Mouse (Mus musculus) cerebellum, adult 11 months (tissue): Measurements from ENCODE around the gene Cul5.

Experiments
- DNase-seq: peaks from one replicate; pipeline ENCODE4 v3.0.0; 2022

Gene Cul5

DNA sequence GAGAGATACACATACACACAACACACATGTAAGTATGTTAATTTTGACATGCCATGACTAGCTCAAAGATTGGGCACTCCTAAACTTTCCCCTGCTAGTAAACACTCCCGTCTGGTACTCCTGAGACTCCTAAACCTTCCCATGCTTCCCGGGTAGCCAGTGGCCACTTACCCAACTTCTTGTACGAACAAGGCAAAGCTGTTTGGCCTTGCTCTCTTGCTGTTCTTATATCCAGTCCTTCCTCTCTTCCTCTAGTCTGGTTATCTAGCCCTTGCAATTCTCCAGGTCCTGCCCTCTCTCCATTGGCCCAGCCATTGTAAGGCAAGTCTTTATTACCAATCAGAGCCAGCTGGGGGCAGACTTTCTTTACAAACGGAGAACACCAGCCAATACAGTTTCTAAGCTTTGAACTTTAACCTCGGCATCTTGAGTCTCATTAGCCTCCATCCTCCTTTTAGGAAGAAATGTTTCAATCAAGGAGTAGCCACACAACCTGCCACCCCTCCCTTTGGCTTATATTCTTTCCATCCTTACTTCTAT is at the start of gene Cul5:
Gene Cul5, minus strand, starts transcription at position 335 of the 540 bp plus-strand sequence.
- DNase-seq: no peak

DNA sequence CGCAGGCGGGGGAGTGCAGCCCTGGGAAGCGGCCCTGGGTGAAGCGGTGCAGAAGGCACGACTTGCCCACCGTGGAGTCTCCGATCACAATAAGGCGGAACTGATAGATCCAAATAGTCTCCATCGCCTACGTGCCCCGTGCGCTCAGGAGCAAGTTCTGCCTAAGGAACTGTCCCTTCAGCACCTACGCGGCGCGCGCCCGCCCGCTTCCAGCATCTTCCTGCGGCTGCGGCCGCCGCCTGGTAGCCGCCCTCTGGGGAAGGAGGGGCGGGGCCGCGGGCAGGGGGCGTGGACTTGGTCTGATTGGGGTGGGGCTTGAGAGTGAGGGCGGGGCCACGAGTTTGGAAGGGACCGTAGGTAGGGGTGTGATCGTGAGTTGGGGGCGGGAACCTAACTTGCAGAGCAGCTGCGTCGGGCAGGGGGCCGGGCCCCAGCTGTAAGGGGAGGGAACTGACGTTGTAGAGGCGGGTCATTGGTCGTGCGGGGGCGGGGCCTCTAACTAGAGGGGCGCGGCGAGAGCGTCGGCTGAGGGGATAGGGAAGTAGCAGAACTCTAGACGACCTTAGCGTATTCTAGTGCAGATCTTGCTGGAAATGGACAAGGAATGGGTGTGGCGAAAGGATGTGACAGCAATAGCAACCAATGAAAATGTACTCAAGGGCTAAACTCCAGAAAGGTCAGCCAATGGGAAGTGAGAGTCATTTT is 36.3 kb upstream of the Cul5 start, which contains the start of gene Rab39:
Gene Rab39, minus strand, starts transcription at position 241 of the 705 bp plus-strand sequence.
- peak; percentile 20 for DNase-seq

DNA sequence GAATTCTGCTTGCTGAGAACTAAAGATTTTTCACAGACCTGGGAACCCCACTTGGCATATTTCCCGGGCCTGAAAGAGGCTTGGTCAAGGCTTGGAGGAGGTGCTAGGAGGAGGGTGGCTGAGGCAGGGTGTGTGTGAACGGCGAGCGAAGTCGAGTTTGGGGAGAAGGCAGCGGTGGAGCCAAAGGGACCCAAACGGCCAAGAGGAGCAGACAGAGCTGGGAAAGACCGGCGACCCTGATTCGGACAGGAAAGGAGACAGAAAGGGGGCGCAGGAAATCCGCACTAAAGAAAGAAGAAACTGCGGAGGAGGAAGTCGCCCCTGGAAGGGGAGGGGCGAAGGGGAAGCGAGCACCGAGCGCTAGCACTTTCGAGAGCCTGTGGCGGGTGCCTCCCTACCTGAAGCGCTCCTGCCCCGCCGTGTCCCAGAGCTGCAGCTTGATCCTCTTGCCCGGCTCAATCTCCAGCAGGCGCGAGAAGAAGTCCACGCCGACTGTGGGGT is 35.7 kb upstream of the Cul5 start:
- DNase-seq: no peak

DNA sequence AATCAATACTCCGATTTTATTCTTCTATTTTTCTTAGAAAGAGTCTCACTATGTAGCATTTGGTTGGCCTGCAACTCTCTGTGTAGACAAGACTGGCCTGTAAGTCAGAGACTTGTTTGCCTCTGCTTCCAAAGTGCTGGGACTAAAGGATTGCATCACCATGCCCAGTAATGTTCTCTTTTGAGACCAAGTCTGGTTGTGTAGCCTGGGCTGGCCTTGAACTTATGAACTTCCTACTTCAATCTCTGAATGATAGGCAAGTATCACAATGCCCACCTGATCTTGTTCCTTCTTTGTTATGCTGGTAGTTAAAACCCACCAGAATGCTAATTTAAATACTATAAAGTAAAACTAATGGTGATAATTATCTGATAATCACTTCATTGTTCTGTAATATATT is 33.2 kb upstream of the Cul5 start:
- no peak for DNase-seq

DNA sequence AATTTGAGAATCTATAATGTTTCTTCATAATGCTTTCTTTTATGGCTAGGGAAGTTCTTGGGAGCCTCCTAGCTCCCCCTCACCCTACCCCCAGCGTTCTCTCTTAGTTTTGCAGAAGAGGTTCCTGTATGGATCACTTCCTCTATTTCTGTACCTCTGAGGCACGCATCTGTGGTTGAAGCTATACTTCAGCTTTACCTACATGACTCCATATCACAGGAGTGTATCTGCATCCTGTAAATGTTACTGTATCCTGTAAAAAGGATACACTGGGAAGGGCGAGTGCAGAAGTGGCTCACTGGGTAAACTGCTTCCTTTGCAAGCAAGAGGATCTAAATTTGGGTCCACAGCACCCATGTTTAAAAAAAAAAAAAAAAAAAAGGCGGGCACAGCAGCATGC is 30.7 kb upstream of the Cul5 start:
- no peak for DNase-seq

DNA sequence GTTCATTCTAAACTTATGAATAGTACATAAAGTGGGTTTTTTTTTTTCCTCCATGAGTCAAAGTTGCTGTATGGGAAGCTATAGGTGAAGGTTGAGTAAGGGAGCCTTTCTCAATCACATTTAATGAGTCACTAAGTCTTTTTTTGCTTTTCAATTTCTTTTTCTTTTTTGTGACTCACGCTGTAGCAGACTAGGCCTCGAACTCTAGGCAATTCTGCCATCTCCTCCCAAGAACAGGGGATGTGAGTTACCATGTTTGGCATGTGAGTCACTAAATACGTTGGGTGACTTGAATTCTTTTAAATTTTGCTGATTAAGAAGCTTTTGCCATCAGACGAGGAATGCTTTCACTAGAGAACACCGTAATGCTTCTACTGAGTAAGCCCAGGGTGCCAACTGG is 26.0 kb upstream of the Cul5 start:
- DNase-seq: no peak

DNA sequence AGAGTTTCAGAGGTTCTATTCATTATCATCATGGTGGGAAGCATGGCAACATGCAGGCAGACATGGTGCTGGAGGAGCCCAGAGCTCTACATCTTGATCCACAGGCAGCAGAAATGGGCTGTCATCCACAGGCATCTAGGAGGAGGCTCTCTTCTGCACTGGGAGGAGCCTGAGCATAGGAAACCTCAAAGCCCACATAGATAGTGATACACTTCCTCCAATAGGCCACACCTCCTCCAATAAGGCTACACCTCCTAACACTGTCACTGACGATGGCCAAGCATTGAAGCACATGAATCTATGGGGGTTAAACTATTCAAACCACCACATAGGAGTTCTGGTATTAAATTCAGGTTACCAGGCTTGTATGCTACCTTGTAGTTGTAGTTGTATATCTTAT is 23.9 kb upstream of the Cul5 start:
- DNase-seq: no peak

DNA sequence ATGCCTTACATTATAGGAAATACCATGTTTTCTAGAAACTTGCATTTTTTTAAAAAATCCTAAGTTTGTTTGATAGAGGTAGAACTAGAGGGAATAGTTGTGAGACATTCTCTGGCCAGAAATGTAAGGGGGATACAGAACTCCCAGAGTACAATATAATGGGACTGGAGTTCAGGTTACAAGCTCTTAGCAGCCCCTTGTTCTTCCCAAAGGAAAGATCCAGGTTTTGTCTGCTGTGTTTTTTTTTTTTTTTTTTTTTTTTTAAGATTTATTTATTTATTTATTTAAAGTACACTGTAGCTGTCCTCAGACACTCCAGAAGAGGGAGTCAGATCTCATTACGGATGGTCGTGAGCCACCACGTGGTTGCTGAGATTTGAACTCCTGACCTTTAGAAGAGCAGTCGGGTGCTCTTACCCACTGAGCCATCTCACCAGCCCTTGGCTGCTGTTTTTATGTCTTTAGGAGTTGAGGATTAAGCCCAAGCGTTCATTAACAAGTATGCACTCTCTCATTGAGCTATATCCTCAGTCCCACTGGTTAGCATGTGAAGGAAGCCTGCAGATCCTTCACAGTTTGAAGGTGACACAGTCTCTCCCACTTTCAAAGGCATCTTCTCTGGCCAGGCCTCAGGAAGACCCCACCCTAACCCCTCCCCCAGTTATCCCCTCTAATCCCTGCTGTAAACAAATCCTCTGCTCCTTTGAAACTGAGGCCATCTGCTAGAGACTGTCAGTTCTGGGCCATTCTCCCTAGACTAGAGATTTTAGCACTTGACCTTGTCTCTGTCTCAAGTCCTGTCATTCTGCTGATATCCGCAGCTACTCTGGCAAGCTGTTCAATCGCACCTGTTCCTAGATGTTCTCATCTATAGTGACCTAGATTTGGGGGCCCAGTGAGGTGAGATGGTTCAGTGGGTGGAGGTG is 22.2 kb upstream of the Cul5 start:
- DNase-seq: no peak

DNA sequence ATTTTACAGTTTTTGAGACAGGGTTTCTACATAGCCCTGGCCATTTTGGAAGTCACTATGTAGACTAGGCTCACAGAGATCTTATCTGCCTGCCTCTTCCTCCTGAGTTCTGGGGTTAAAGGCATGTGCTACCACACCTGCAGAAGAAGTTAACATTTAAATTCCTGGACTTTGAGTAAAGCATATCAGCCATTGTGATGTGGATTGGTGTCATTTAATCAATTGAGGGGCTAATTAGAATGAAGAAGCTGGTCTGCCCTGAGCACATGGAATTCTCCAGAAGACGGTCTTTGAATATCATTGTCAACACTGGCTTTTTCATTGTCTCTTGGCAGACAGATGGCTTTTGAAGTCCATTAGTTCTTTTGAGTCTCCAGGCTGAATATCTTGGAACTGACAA is 11.0 kb upstream of the Cul5 start:
- DNase-seq: no peak

DNA sequence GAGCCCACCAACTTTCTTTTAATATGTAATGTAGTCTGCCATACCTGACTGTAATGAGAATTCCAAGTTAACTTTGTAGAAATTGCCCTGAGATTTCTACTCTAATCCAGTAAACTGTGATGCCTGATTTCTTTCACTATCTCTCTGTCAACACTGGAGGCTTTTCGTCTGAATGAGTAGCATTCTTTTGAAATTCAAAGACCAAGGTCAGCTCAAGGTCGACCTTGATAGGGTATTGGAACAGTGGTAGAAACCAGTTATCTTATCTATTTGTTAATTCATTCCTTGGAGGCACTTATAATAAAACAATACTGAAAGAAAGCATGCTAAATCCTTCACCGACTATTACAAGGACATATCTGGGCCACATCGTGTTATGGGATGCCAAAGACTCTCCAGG is 7.1 kb upstream of the Cul5 start:
- DNase-seq: no peak

DNA sequence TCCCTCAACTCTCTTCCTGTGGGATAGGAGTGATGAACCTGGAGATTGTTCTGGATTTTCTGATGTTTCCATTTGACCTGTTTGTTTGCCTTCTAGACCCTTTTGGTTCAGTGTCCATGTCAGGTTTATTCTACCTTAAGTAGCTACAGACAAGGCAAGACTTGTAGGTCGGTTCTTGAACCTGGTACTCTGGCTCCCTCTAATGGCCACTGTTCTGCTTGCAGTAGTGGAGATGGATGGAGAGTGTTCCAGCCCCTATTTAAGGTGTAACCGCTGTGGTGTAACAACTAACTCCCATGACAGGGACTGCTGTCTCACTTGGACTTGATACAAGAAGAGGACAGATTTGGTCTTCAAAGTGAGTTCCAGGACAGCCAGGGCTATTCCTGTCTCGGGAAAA is 3.8 kb upstream of the Cul5 start:
- DNase-seq: peak; percentile 64

DNA sequence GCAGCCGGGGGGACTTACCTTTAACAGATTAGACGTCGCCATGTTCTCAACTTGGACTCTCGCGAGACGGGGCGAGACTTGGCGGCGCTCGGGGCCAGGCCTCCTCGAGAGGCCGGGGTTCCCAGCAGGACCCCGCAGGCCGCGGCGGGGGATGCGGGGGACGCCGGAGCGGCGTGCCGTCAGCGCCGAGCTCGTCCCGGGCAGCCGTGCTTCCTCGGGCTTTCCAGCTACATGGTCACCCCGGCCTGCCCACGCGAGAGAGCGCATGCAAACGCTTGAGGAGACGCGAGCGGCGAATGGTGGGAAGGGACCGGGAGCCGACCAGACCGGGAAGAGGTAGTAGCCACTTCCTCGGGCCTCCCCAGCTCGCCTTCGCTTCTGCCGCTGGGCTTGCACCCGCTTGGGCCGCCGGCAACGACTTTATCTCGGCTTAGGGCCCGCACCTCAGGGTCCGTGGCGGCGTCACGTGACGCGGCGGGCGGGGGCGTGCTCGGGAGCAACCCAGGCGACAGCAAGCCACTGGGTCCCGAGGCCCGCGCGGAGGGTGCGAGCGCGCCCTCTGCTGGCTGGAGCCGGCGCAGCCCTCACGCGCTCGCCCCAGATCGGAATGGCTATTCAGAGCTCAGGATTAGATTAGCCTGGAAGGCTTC is 2.7 kb downstream of the Cul5 start:
- peak; percentile 92 for DNase-seq

DNA sequence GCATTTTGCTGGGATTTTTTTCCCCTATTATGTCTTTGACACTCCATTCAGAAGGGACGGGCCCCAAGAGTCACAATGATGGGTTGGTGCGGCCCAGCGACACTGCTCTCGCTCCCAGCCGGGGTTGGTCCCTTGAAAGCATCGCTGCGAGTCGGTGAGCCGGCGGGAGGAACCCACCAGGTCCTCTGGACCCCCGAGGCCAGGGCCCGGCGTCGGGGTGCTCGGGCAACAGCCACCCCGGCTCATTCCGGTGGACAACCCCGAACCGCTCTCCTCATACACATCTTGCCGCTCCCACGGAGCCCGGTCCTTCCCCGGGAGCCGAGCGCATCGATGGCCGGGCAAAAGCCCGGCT is 3.2 kb downstream of the Cul5 start:
- DNase-seq: no peak

DNA sequence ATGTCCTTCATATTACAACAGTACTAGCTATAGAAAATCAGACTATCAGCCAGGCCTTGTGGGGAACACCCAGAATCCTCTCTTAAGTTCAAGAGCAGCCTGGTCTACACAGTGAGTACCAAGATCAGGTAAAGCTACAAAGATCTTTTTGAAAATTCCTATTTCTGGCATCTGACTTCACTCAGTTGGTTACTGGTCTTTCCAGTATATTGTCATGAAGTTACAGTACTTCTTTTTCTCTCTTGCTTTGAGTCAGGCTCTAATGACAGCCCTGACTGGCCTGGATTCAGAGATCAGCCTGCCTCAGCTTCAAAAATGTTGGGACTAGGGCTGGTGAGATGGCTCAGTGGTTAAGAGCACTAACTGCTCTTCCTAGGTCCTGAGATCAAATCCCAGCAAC is 4.4 kb downstream of the Cul5 start:
- DNase-seq: no peak

DNA sequence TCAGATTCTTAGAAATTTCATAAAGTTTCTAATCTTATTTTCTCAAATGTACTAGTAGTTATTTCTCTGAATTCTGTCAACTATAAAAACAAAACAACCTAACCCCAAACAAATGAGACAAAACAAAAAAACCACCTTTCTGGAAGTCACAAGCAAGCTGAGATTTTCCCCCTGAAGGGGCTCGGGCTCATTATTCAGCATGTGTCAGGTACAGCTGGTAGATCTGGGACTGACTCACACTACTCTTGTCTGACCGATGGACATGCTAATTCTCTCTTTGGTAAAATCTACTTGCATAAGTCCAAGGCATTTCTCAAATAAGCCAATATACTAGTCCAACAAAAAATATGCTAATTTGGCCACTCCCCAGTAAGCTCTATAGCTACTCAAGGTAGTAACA is 5.0 kb downstream of the Cul5 start:
- no peak for DNase-seq

DNA sequence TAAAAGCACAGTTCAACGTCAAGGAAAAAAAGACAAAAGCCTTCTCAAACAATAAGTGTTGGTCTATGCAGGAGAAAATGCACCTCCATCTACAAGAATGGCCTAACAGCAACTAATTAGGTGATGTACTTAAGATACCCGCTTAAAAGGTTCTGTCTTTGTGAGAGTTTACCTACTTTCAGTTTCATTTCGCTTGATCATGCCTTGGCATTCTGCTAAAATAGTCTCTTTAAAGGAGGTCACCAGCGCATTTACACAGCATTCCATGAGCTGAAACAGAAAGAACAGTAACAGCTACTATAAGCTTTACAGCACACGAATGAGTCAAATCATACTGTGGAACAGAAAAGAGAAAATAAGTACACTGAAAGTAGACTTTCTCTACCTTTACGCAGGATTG is 35.0 kb downstream of the Cul5 start:
- no peak for DNase-seq

DNA sequence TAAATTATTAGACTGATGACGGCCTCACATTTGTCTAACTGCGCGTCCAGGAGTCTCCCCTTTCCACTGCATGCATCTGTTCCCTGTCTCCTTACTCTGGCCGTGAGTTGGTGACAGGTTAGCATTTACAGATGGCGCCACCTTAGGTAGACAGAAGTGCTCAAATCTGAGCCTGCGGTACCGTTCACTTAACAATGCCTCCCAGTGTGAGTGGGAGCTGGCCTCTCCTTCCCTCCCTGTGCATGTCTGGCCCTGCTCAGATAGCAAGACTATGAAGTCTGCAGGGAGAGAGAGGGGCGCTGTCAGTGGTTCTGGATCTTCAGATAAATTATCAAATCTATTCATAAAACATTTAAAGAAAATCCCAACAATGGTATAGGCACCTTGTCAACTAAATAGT is 54.6 kb downstream of the Cul5 start:
- DNase-seq: no peak

DNA sequence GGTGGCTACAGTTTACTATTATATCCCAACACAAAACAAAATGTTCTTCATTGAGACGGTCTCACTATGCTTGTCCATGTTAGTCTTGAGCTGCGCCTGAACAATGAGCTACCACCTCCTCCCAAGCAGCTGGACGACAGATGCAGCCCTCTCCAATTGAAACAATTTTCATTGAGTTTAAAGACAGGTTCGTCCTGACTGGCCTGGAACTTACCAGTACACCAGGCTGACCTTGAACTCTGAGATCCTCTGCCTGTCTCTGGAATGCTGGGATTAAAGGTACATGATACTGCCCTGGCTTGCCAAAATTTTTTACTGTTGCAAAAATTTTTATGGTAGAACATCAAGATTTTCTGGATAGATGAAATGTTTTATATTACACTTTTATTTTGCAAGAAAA is 55.5 kb downstream of the Cul5 start:
- DNase-seq: no peak

DNA sequence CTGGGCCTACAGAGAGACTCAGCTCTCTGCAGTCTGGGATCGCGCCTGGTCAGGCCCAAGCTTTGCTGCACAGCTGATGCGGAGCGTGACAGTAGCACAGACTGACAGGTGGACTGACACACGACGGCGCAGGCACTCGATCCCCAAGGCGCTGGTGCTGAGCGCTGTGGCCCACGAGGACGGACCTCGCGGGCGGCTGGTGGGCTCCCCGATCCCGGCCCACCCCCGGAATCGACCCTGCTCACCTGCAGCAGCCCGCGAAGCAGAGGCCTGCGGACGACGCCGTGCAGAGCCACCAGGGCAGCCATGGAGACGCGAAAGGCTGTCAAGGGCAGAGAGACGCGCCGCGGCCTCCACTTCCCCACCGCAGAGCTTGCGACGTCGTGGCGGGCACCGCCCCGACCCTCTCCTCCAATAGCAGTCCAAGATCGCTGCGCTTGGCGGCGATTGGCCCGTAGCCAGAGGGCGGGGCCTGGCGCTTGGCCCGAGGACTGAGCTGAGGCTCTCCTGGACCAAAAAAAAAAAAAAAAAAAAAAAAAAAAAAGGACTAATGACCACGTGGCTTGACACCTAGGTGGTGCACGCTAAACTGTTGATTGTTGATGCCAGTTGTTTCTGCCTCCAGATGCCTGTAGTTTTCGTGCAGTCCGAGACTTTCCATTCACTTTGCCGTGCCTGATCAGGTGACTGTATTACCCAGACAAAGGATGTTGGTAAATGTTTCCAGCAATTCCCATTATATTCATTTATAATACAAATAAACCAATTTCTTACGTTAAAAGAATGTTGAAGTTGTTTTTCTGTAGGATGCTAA is 59.6 kb downstream of the Cul5 start, which contains the start of gene Acat1:
Gene Acat1, minus strand, starts transcription at position 415 of the 814 bp plus-strand sequence.
- DNase-seq: peak; percentile 93

DNA sequence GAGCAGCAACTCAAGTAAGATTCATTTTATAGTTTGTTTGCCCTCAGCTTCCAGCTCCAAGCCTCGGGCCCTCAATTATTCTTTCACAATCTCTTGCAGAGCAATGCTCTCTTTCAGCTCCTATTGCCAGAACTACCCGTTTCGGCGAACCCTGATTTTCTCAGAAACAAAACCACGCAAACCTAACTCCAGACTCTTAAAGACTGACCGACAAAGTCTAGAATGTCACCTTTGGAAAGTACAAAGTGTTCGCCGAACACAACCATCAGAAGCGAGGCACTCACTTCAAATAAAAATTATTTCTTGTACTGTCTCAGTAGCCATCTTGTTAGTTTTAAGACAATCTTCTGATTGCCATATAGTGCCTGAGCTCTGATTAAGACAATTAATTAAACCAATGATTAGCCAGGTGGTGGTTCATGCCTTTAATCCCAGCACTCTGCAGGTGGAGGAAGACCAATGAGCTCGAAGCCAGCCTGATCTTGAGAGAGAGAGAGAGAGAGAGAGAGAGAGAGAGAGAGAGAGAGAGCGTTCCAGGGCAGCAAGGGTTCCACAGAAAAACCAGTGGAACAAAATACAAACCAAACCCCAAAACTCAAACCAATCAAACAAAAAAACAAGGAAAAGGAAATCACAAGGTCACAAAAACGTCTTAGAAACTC is 60.4 kb downstream of the Cul5 start:
- DNase-seq: no peak

DNA sequence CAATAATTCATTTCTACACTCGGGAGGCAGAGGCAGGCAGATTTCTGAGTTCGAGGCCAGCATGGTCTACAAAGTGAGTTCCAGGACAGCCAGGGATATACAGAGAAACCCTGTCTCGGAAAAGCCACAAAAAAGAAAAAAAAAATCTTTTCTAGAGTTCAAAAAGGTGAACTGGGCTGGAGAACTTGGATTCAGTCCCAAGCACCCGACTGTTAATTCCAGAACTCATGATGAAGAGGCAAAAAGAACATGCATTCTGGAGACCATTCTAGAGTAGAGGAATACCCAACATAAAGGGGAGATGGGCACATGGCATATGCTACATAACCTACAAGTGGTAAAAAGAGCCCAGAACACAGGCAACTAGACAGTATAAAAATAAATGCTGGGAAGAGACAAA is 62.0 kb downstream of the Cul5 start:
- DNase-seq: no peak

DNA sequence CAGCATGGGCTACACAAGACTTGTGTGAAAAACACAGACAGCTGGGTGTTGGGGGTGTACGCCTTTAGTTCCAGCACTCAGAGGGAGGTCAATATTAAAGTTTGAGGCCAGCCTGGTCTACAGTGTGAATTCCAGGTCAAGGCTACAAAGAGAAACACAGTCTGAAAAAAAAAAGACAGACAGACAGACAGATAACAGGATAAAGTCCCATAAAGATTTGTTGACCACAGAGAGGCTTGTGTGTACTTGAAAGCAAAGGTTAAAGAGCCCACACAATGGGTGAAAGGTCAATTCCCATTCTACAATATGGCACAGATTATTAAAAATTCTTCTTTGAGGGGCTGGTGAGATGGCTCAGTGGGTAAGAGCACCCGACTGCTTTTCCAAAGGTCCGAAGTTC is 62.6 kb downstream of the Cul5 start:
- no peak for DNase-seq
